Mouse (Mus musculus): Measurements from ENCODE around the gene Cdc25b.

Gene Cdc25b

DNA sequence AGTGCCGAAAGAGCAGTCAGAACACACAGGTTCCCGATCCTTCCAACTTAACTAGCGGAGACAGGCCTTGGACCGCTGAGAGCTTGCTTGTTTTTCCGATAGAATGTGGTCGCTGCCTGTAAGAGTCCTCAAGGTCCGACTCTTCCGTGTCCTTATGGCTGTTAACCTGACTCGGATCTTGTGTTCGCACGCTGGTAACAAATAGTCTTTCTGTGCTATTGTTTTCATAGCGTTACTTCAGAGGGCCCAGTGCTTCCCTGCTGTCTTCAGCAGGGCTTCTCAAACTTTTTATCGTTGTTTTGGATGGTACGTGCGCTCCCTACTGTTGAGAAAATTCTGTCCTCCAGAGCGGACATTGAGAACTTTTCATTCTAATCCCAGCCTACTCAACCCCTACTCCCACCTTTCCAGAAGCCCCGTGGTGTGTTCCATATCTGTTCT lies 26.1 kb upstream of the Cdc25b start:
- no peak for DNase-seq

DNA sequence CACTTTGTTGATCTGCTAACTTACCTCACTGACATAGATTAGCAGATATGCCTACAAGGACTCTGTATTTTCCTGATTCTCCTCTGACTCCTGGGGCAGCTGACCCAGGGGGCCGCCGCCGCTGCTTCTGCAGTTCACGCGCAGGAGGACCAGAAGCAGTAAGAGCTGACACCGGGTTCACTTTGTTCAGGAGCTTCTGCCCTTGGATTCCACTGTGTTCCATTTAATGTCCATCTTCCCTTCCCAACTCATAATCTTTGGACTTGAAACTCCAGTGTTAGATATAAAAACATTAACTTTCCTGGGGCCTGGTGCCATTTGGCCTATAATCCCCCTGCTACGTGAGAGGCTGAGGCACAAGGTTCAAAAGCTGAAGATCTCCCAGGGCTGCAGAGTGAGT lies 22.8 kb upstream of the Cdc25b start:
- DNase-seq = no peak

- DNase-seq = no peak
Measured at GRCm38 (mm10) chr2:131166172-131166571, 20.6 kb upstream of the Cdc25b start.

- no peak for DNase-seq
Measured at GRCm38 (mm10) chr2:131167984-131168383, 18.8 kb upstream of the Cdc25b start.

DNA sequence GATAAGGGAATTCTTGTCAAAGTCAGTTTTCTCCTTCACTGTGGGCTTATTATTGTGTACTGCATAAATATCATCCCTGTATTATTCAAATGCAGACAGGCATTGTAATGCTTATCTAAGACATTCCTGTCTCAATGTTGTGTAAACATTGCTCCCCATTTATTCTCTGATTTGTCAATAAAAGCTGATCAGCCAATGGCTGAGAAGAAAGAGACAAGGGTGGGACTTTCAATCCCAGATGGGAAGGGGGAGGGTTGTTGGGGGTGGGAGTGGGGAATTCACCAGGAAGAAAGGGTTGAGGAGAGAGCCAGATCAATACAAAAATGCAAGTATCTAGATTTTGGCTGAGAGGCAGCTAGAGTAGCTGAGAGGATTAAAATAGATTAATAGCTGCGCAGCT lies 17.8 kb upstream of the Cdc25b start:
- no peak for DNase-seq

DNA sequence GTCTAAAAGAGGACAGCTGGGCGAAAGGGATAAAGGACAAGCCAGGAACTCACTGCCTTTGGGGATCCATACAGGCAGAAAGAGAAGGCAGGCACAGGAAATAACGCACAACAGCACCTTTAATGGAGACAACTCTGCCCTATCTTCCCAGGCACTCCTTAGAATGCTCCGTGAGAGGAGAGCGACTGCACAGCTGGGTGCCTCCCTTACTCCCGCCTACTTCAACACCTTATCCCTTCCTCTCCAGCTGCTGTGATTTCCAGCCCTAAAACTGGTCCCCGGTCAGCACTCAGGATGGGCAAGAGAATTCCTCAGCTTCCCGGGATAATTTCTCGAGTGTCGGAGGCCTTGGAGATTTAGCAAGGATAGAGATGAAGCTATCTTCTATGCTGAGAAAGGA lies 15.8 kb upstream of the Cdc25b start:
- DNase-seq = no peak

DNA sequence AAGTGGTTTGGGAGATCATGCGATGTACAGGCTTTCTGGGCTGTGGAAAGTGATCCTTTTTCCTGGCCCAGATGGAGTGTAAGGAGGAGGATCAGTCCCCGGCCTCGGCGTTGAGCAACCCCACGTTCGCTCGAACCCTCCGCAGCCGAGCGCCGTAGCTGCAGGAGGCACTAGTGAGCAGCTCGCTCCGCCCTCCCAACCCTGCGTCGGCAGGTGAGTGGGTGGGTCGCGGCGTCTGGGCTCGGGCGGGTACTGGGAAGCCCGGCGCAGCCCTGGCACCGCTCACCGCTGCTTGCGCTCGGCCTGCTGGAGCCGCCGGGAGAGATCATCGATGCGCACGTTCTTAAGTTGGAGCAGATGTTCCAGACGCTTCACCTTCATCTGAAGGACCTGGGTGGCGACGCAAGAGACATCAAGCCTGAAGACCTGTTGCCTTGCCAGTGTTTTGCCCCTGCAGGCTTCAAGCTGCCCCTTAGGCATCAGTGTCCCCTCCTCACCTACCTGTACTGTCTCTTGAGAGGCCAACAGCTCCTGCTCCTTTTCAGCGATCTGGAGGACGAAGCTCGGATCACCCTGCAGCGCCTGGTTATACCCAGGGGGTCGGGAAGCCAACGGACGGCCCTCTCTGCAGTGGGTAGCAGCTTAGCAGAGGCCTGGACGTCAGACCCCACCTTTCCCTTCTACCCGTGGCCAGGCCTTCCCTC lies 15.2 kb upstream of the Cdc25b start:
- DNase-seq = peak; percentile 69

DNA sequence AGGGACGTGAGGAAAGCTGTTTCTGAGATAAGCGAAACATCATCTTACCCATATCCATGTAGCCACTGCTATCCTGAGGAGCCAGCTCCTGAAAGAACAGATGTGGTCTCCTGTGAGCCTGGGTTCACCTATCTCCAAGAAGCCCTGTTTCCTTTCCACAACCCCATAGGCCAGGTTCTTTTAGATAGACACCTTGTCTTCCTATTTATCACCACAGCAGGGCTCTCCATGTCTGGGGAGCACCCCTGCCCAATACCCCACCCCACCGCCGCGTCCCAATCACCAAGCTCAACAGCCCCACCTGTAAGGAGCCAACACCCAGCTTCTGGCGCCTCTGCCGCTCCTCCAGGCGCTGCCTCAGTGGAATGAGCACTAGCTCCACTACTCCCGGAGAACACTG lies 14.4 kb upstream of the Cdc25b start:
- DNase-seq = no peak

GRCm38 (mm10) chr2:131174700-131175099 lies 12.0 kb upstream of the Cdc25b start:
- peak; percentile 76 for DNase-seq

- no peak for DNase-seq
Measured at GRCm38 (mm10) chr2:131175286-131175944, 11.3 kb upstream of the Cdc25b start.

DNA sequence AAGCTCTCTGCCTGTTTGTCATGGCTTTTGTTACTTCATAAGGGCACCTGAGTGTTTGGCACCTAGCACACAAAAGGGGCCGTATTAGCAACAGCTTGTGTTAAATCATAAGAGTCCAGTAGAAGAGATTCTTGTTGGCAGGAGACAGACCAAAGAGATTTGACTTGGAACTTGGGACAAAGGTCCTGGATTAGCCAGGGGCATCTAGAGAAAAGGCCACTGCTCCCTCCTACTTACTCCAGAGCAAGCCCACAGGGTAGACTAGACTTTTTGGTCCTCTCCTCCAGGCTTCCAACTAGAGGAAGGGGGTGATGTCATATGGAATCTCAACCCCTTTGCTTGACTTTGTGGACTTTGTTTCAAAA lies 10.8 kb upstream of the Cdc25b start:
- no peak for DNase-seq

GRCm38 (mm10) chr2:131176491-131176890 lies 10.3 kb upstream of the Cdc25b start:
- peak; percentile 45 for DNase-seq

DNA sequence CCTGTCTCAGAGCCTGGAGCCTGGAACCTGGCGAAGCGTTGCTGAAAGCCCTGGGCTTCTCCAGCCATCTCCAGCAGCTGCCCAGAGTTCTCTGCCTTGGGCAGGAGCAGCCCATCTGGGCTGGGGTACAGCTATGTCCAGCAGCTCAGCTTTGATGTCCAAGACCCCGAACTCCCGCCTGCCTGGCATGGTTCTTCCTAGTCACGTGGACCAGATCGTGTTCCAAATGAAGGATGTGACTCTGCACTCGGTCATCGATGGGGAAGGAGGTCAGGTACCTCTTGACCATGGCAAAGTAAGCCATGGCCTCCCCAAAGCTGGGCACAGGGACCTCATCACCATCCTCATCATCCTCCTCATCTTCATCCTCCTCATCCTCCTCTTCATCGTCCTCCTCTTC lies 8.8 kb upstream of the Cdc25b start:
- DNase-seq = peak; percentile 50

DNA sequence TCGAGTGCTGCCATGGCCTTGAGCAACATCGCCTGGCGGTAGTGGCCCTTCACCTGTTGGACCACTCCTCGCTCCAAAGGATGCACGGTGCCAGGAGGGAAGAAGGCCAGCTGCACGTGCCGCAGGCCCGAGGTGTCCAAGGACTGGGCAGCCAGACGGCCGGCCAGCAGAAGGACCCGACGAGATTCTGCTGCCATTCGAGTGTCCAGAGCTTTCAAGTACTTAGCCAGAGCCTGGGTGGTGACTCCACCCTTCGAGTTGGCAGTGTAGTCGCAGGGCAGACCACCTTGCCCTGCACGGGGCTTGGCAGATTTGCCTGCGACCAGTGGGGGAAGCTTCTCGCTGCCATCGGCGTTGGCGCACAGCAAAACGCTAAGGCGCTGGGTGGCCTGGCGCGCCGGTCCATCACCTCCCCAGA lies 7.9 kb upstream of the Cdc25b start:
- peak; percentile 70 for DNase-seq

DNA sequence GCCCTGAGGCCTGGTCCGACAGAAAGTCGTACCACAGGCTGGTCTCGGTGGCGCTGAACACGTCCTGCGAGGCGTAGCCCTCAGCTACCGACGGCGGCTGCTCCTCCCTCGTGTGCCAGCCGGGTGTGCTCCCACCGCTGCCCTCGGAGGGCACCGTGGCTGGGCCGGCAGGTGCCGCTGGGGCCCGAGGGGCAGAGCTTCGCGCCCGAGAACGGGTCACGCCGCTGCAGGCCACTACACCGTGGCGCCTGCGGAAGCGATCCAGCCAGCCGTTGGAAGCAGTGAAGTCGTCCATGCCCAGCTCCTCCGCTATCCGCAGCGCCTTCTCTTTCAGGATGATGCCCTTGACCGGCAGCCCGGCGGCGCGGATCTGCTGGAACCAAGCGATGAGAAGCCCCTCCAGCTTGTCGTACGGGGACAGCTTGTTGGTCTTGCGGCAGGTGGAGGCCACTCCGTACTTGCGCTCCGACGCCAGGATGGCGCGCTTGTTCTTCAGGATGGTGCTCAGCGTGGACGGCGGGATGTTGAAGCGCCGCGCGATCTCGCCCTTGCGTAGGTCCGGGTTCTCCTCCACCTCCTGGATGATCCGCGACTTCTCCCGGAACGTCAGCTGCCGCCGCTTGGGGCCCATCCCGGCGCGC lies 7.4 kb upstream of the Cdc25b start:
- DNase-seq = peak; percentile 83

DNA sequence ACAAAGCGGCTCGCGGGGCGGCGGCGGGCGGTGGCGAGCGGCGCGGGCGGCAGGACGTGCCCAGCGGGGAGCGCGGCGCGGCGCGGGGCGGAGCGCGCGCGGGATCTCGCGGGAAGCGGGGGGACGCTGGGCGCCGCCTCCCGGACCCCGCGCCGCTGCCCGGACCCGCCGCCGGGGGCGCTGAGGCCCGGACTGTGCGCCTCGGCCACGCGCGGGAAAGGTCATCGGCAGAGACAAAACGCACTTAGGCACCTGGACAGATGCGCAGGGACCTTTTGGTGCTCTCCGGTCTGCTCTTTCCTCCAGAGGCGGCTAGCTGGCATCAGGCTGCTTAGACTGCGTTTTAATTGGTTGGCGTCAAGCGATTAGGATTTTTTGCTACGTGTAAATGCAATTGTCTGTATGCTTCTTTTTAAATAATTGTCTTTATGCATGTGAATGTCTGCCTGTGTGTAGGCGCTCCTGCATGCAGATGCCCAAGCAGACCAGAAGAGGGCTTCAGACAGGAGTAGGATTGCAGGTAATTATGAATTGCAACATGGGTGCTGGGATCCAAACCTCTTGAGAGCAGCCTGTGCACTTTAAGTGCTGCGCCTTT lies 6.7 kb upstream of the Cdc25b start, which contains the start of gene Cenpb:
Cenpb (minus strand) TSS at position 78 of the 598 bp plus-strand sequence.
- peak; percentile 88 for DNase-seq

DNA sequence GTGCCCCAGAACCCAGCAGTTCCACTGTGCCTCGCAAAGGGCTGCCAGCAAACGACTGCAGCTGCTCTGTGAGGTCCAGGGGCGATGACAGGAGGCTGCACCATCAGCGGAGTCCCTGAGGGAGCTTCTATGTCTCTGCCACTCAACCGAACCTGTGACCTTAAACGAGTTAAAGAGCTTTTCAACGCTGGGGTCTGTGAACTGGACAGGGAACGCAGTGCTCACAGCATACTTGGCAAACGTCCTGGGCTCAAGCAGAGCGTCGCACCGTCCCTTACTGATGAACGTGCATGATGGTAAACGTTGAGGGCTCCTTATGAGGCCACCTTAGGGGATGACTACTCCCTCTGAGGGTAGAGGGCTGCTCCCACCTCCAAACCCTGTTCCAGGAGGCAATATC lies 406 bp upstream of the Cdc25b start:
- DNase-seq = no peak

DNA sequence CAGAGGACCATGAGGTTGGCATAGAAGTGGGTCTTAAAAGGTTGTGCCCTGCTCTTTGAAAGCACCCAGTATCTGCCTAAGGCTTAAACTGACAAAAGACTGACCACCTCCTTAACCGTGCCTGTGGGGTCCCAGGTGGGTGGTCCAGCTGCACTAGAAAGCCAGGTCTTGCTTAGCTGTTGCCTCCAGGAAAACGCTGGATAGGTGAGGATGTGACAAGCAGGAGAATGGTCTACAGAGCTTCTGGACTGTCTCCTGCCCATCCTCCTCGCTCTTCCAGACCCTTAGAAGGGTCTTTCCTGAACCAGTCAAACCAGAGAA lies 813 bp downstream of the Cdc25b start:
- DNase-seq = no peak

- DNase-seq = no peak
Measured at GRCm38 (mm10) chr2:131188311-131188710, 1.6 kb downstream of the Cdc25b start.

- DNase-seq = no peak
Measured at GRCm38 (mm10) chr2:131189521-131190309, 3.0 kb downstream of the Cdc25b start.

DNA sequence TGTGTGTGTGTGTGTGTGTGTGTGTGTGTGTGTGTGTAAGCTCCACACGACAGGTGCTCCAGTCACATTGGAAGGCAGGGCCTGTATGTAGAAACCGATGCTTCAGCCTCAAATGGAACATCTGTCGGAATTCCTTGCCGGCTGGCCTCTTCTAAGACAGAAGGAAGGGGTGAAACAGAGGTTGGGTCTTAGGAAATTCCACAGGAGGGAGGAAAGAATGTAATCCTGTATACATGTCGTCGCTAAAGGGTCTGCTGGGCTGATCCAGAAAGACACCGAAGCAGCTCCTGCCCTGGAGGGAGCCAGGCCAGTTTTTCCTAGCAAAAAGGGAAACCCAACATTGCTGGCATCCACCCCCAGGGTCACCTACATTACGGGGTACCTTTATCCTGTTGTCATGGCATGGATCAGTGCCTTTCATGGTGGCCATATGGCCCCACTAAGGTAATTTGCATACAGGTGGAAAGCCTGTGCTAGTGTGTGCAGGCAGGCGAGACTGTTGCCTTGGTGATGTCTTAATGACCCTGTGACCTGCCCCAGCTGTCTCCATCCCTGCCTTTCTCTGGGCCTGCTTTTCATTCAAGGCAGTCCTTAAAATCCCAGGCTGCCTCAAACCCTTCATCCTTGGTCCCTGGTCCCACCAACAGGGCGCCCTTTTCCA lies 3.7 kb downstream of the Cdc25b start:
- DNase-seq = no peak

DNA sequence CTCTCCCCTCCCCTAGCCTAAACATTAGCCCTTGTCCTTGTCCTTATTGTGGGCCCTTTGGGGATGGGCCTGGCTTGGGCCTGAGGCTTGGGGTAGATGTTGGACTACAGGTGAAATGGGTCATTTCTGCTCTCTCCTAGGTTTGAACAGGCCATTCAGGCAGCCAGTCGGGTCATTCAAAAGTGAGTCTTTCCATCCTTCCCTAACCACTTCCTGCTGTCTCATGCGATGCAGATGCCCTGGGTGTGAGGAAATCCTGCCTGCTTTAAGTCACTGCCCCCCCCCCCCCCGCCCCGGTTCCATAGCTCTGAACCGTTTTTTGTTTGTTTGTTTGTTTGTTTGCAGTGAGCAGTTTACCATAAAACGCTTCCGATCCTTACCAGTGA lies 4.2 kb downstream of the Cdc25b start:
- DNase-seq = no peak

All from cerebellum, adult 9-11 months (tissue).